Mouse (Mus musculus): Measurements from ENCODE around the gene Gcm1.

- no peak for TF ChIP-seq CTCF (IDR thresholded peaks at IDR 0.05; ENCODE audit: low read depth)
- TF ChIP-seq EP300 (optimal IDR thresholded peaks at IDR 0.05): no peak
These were observed 44.0 kb downstream of the Gcm1 start for GRCm38 (mm10) chr9:78095686-78096085.

Data from stomach, postnatal 0 days (tissue).